Mouse (Mus musculus): ENCODE measurements at regions not wholly inside any gene's neighbourhood (a gene's known extent, or its start where the extent isn't known, plus 50 kb on each side); places are given as distances from the start of the nearest gene placed in this dataset.

GRCm38 (mm10) chr1:133474546-133474945 is 50.4 kb upstream of the Sox13 start:
- no peak for DNase-seq (ENCODE audit: low read depth, low spot score)

Data from WW6 (cell line).